Mouse (Mus musculus) intestine, postnatal 0 days (tissue): ENCODE data around the gene 4930447C04Rik. TPM values are rescaled to one million over a fixed set of nuclear protein-coding genes. Genes with fewer than 3 reads are reported as not detected.
A peak's percentile ranks its signal among the peaks of the same experiment; 100 is the strongest.

ENCODE experiments used
- ATAC-seq: fragments of 200-750 bp; cut with Nextera tagmentation; 2 replicates; pipeline ENCODE4 v1.8.0; 2017; ENCODE audit warnings: mild to moderate bottlenecking, moderate TSS enrichment, moderate library complexity
- H3K27ac ChIP-seq: fragments of 300-500 bp; sonication (generic); 2 replicates; pipeline ENCODE4 v1.5.1; 2014; ENCODE audit warnings: mild to moderate bottlenecking, low read depth, low read length, moderate library complexity
- H3K27me3 ChIP-seq: fragments of 300-500 bp; sonication (generic); replicated peaks from 2 replicates; pipeline ENCODE4 v1.6.1; 2014; ENCODE audit warnings: low read length, mixed read lengths; ENCODE audit not compliant: control insufficient read depth, insufficient read depth
- H3K36me3 ChIP-seq: fragments of 300-500 bp; sonication (generic); 2 replicates; pipeline ENCODE4 v1.6.1; 2014; ENCODE audit warnings: mild to moderate bottlenecking, moderate library complexity; ENCODE audit not compliant: control insufficient read depth, insufficient read depth
- H3K4me1 ChIP-seq: fragments of 300-500 bp; sonication (generic); replicated peaks from 2 replicates; pipeline ENCODE4 v1.6.1; 2014; ENCODE audit warnings: antibody characterized with exemption, low read length, mixed read lengths; ENCODE audit not compliant: control insufficient read depth, insufficient read depth
- H3K4me2 ChIP-seq: fragments of 300-500 bp; sonication (generic); replicated peaks from 2 replicates; pipeline ENCODE4 v1.6.1; 2014; ENCODE audit warnings: low read depth, mild to moderate bottlenecking, moderate library complexity
- H3K4me3 ChIP-seq: fragments of 300-500 bp; sonication (generic); 2 replicates; pipeline ENCODE4 v1.5.1; 2014; ENCODE audit warnings: low read depth, low read length
- H3K9ac ChIP-seq: fragments of 300-500 bp; sonication (generic); 2 replicates; pipeline ENCODE4 v1.6.1; 2014; ENCODE audit warnings: mild to moderate bottlenecking, low read depth, low read length
- H3K9me3 ChIP-seq: fragments of 300-500 bp; sonication (generic); 2 replicates; pipeline ENCODE4 v1.6.1; 2016; ENCODE audit warnings: mixed run types; ENCODE audit not compliant: control insufficient read depth
- CTCF ChIP-seq: sonication (generic); IDR thresholded peaks from 2 replicates; pipeline ENCODE4 v1.5.1; 2016; ENCODE audit warnings: low read depth, mild to moderate bottlenecking, control low read depth, antibody characterized with exemption, moderate library complexity
- whole genome bisulfite sequencing: fragments of 180-500 bp; shearing (Covaris S2); extraction: QIAGEN DNeasy Blood & Tissue Kit; methylation state at CpG from one replicate; pipeline ENCODE4 v1.1.7; 2014; 5-methylcytosine and 5-hydroxymethylcytosine counted together
- polyA plus RNA-seq: library from polyadenylated mRNA; unstranded; fragments of >200 nt; fragmentation: Nextera tagmentation; extraction: Ambion mirVana; gene quantifications from 2 replicates; pipeline ENCODE4 v1.2.1, GENCODE M21; 2015

The 4930447C04Rik gene
- polyA plus RNA-seq, 1 experiment from 2014 or later: 0.59 TPM

DNA sequence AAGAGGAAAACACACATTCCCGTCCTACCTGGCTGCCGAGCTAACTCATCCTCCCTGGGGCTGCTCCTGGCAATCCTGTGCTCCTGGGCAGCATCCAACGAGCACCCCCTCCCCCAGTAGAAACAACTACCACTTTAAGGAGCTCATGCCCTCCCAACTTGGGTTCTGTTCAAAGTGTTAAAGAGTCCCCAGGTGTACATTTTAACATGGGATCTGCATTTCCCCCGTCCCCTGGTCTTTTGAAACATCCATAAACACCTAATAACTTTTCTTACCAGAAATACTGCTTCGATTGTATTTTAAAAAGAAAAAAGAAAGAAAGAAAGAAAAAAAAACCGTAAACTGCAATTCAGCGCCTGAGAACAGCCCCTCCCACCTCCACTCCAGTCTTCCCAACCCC lies 35.6 kb upstream of the 4930447C04Rik start:
- no peak overlapping the region for H3K27ac ChIP-seq
- H3K27me3 ChIP-seq: no peaks in the 10 kb centered on the region
- peak overlapping the region; percentile 60 for H3K4me2 ChIP-seq
- no peak for TF ChIP-seq CTCF
- no peaks in the 10 kb centered on the region for H3K9me3 ChIP-seq
- 9% methylated on average over 7 of the region's 7 CpGs for WGBS
- H3K4me1 ChIP-seq: no peaks in the 10 kb centered on the region
- no peak for ATAC-seq
- peak overlapping the region; percentile 21; the same call in 1 of the 2 replicates for H3K4me3 ChIP-seq
- H3K36me3 ChIP-seq: no peaks in the 10 kb centered on the region
- H3K9ac ChIP-seq: no peak overlapping the region

DNA sequence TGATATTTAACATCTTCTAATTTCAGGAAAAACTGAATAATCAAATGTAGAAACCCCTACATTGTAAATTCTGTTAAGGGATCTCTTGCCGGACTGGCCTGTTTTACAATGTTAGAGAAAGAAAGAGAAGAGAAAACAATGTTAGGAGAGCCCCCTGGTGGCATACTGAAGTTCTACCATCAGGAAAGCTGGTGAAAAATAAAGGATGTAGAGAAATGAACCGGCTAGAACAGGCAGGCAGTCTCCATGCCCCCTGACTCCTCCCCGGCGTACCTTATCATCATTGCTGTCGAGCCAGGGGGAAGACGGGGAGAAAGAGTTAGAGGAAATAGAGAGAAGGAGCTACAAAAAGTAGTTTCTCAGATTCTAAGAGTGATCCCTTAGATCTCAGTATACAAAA lies 32.6 kb upstream of the 4930447C04Rik start:
- Histone ChIP-seq H3K9me3 (no peaks in the 10 kb centered on the region), H3K4me2 (no peak overlapping the region), H3K27ac (no peak overlapping the region), H3K4me3 (no peak overlapping the region), H3K27me3 (no peaks in the 10 kb centered on the region), H3K9ac (no peak overlapping the region), H3K4me1 (no peaks in the 10 kb centered on the region), H3K36me3 (no peaks in the 10 kb centered on the region)
- no peak for ATAC-seq
- peak; percentile 77 for TF ChIP-seq CTCF
- 4% methylated on average over 6 of the region's 6 CpGs for WGBS

DNA sequence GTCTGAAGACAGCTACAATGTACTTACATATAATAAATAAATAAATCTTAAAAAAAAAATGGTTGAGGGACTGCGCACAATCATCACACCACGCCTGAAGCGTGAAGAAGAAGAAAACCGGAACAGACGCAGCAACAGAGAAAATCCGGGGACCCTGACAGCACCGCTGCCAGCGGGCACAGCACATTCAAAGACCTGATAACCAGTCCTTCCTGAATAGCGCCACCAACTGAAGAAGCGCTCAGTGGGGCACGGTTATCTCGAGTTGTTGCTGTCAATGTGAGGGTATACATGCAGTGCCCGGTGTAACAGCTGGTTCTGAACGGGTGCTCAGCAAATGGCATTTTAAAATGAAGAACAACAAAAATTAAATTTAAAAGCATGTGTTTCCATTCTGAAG lies 30.0 kb upstream of the 4930447C04Rik start:
- Histone ChIP-seq H3K36me3 (no peaks in the 10 kb centered on the region), H3K27ac (no peak overlapping the region), H3K9me3 (no peaks in the 10 kb centered on the region), H3K27me3 (no peaks in the 10 kb centered on the region), H3K4me2 (no peak overlapping the region), H3K4me1 (no peaks in the 10 kb centered on the region), H3K4me3 (no peak overlapping the region), H3K9ac (no peak overlapping the region)
- no peak for TF ChIP-seq CTCF
- 71% methylated on average over 14 of the region's 14 CpGs for WGBS
- no peak for ATAC-seq

DNA sequence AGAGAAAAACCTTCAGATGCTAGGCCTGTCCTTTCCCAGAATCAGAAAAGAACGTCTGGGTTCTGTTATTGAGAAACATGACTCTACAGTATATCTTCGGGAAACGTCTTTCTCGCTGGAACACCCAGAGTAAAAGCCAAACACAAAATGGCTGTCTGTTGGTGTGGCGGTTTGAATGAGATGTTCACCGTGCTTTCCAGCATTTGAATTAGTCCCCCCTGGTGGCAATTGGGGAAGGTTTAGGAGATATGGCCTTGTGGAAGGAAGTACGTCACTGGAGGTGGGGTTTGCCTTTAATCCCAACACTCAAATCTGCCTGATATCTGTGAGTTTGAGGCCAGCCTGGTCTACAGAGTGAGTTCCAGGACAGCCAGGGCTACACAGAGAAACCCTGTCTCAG lies 27.0 kb upstream of the 4930447C04Rik start:
- no peak for ATAC-seq
- H3K4me1 ChIP-seq: no peaks in the 10 kb centered on the region
- H3K36me3 ChIP-seq: no peaks in the 10 kb centered on the region
- no peak overlapping the region for H3K9ac ChIP-seq
- no peak overlapping the region for H3K4me2 ChIP-seq
- no peak overlapping the region for H3K4me3 ChIP-seq
- no peaks in the 10 kb centered on the region for H3K27me3 ChIP-seq
- TF ChIP-seq CTCF: no peak
- H3K9me3 ChIP-seq: no peaks in the 10 kb centered on the region
- WGBS: 78% methylated on average over 7 of the region's 7 CpGs
- H3K27ac ChIP-seq: no peak overlapping the region

DNA sequence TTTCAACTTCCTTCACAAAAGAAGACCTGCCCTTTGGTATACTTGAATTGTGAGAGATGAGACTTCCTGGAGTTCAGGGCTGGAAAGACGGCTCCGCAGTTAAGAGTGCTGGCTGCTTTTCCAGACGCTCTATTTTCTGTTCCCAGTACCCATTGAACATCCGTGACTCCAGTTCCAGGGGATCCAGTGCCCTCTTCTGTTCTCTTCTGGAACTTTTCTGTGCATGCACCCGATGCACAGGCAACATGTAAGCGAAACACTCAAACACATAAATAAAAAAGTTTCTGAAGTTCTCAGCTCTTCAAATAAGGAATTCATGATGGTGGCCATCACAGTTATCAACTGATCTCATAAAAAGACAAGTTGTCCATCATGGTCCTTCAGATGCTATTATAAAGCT lies 22.2 kb upstream of the 4930447C04Rik start:
- Histone ChIP-seq H3K4me3 (no peak overlapping the region), H3K27ac (no peak overlapping the region), H3K36me3 (no peaks in the 10 kb centered on the region), H3K9me3 (no peaks in the 10 kb centered on the region), H3K9ac (no peak overlapping the region), H3K4me1 (no peaks in the 10 kb centered on the region), H3K4me2 (no peak overlapping the region), H3K27me3 (no peaks in the 10 kb centered on the region)
- WGBS: 67% methylated on average over 6 of the region's 6 CpGs
- TF ChIP-seq CTCF: 0 out of 2 replicates have a peak, but pooled peaks have one; percentile 13
- ATAC-seq: no peak

DNA sequence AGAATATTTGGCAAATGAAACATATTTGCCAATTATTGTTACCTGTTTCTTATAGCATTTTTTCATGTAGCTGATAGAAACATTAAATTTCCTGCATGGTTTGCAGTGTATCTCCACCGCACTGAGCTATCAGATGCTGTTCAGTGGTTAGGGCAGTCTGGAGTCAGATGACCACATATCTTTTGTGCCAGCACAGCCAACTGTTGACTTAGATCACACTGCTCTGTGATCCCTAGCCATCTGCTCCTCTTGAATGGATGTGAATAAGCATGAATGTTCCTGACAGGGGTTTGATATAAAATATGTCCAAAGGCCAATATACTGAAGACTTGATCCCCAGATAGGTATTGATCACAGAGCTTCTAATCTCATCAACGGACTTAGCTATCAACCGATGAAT lies 17.9 kb upstream of the 4930447C04Rik start:
- Histone ChIP-seq H3K9me3 (no peaks in the 10 kb centered on the region), H3K4me2 (no peak overlapping the region), H3K36me3 (no peaks in the 10 kb centered on the region), H3K4me3 (no peak overlapping the region), H3K27ac (no peak overlapping the region), H3K9ac (no peak overlapping the region), H3K4me1 (no peaks in the 10 kb centered on the region), H3K27me3 (peaks cover under 1% of the 10 kb centered on the region; the same call in 1 of the 2 replicates)
- TF ChIP-seq CTCF: no peak
- ATAC-seq: no peak
- WGBS: 87% methylated on average over 3 of the region's 3 CpGs

DNA sequence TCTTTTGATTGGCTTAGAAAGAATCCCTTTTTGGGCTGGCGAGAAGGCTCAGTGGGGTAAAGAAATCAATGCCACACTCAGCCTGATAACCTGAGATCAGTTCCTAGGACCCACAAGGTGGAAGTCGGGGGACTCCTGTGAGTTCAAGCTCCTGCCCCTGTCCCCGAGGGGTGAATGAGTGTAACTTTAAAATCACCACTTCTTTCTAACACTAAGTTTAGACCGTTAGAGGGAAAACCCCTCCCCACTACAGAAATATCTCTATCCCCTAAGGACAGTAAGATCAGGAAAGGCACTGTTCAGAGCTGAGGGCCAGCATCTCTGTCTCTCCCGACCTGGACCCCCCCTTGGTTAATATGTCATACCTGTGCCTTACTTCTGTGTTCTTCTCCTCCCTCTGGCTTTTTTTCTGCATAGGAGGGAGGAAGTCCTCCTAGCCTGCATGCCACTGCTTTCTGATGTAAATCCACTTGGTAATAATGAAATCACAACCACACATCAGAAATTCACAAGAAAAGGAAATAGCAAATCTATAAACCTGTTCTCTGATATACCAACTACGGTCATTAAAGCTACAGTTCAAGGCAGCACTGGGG lies 17.4 kb upstream of the 4930447C04Rik start:
- WGBS: 66% methylated on average over 6 of the region's 6 CpGs
- no peak for TF ChIP-seq CTCF
- Histone ChIP-seq H3K4me3 (no peak overlapping the region), H3K4me1 (no peaks in the 10 kb centered on the region), H3K27ac (no peak overlapping the region), H3K9ac (no peak overlapping the region), H3K9me3 (no peaks in the 10 kb centered on the region), H3K36me3 (no peaks in the 10 kb centered on the region), H3K4me2 (no peak overlapping the region), H3K27me3 (peaks cover 6% of the 10 kb centered on the region; the same call in 1 of the 2 replicates)
- no peak for ATAC-seq
